Mouse (Mus musculus): ENCODE results near the gene Swi5. TPM values are rescaled to one million over a fixed set of nuclear protein-coding genes. Genes with fewer than 3 reads are reported as not detected.

The Swi5 gene
- polyA plus RNA-seq, 1 experiment from 2014 or later, result 377 TPM

DNA sequence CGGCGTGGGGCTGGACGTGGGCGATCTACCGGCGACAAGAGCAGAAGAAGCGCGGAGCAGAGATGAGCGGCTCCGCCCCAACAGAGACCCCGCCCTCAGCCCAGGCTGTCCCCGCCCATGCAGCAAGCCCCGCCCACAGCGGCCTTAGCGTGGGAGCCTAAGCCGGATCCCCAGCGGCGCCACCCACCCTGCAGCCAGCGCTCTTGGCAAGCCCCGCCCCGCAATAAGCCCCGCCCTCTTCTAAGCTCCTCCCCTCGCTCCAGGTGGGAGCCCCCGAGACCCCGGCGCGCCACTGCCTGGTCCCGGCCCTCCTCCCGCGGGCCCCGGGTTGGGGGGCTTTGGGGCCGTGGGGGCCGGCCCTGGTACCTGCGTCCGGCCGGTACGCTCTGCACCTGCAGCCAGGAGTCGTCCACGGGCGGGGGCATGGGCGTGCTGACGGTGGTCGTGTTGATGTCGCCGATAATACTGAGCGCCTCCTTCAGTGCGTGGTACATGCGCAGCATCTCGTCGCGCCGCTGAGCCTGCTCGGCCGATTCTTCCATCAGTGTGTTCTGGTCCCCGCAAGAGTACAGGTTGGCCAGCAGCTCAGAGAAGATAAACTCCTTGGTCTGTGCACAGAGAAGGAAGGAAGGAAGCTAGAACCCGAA, 24.6 kb upstream of the Swi5 start:
- Histone ChIP-seq H3K4me2 (ENCODE audit: low read depth, low read length) (peak overlapping the region; percentile 100), H3K9ac (ENCODE audit: low read depth, low read length) (peak overlapping the region; percentile 76), H3K4me3 (ENCODE audit: low read length) (peak overlapping the region; percentile 69), H3K9me3 (ENCODE audit: control insufficient read depth, low read length) (no peaks in the 10 kb centered on the region), H3K36me3 (ENCODE audit: control insufficient read depth, insufficient read depth, low read length) (peaks cover 3% of the 10 kb centered on the region; the same call in 1 of the 2 replicates), H3K27ac (ENCODE audit: low read length) (no peak overlapping the region), H3K27me3 (replicated peaks; ENCODE audit: control insufficient read depth, insufficient read depth, low read length) (no peaks in the 10 kb centered on the region), H3K4me1 (ENCODE audit: control insufficient read depth, insufficient read depth, low read length) (peaks cover 30% of the 10 kb centered on the region)
- ATAC-seq, result peak; percentile 79
- 4% methylated on average over 48 of the region's 56 CpGs for WGBS

DNA sequence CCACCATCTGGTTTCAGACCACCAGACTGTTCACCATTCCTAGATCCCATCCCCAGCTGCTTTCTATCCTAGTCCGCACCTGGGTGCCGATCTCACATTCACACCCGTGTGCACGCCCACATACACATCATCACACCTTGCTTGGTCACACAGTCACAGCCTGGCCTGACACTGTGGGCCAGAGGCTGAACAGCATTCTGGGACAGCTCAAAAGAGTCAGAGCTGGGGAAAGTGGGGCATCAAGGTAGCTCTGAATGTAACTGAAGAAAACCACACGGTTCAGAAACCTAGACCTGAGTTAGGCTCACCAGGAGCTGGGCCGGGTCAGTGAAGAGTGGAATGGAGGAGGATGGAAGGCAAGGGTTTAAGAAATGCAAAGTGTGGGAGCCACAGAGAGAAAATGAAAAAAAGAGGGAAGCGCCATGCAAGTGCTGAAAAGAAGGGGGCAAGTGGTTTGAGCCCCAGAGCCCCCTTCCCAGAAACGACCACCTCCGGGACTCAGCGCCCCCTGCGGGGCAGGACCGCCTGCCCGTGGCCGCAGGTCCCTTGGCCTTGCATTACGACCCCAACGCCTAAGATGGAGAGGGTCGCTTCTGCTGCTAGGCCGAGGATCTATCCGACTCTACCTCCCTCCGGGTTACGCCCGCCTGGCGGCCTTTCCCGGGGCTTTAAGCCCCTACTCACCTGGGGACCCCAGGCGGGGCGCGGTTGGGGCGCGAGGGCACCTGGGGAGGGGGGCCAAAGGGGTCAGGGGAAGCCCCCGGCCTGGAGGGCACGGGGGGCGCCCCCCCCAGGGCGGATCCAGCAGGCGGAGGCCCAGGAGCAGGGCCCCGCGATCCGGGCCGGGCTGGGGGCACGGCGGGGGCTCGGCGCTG, 23.8 kb upstream of the Swi5 start:
- peak overlapping the region; percentile 76 for H3K9ac ChIP-seq (ENCODE audit: low read depth, low read length)
- 10% methylated on average over 42 of the region's 42 CpGs for WGBS
- peak overlapping the region; percentile 100 for H3K4me2 ChIP-seq (ENCODE audit: low read depth, low read length)
- peaks cover 3% of the 10 kb centered on the region; the same call in 1 of the 2 replicates for H3K36me3 ChIP-seq (ENCODE audit: control insufficient read depth, insufficient read depth, low read length)
- H3K27ac ChIP-seq (ENCODE audit: low read length), result no peak overlapping the region
- H3K4me1 ChIP-seq (ENCODE audit: control insufficient read depth, insufficient read depth, low read length), result peaks cover 24% of the 10 kb centered on the region
- peak overlapping the region; percentile 69 for H3K4me3 ChIP-seq (ENCODE audit: low read length)
- no peaks in the 10 kb centered on the region for H3K27me3 ChIP-seq (replicated peaks; ENCODE audit: control insufficient read depth, insufficient read depth, low read length)
- H3K9me3 ChIP-seq (ENCODE audit: control insufficient read depth, low read length), result no peaks in the 10 kb centered on the region
- peak; percentile 12 for ATAC-seq

DNA sequence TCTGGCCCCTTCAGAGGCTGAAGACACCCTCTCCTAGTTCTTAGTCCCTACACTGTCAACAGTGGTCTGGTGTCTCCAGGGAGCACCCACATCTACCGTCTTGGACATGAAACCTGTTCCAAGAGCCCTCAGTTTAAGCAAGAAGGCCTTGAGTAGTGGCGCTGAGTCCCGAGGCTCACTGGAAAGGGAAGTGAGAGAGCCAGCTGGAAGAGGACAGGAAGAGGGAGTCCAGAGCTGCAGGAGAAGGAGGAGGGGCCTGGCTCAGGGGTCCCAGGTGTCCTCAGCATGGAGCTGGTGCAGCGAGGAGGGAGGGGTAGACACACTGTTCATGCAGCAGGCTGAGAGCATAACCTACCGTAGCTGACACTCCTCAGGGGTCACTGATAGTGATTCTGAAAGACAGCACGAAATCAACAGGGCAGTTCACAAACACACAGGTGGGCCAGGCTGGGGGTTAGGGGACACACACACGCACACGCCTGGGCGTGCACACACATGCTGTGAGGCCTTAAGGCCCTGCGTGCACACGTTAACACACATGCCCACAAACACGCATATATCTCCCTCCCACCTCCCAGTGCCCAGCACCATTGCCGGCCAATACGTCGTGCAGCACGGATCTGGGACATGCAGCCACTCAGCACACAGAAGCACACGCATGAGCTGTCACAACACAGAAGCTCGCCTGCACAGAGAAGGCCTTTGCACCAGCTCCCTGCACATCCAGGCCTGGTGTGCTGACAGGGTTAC, 22.4 kb upstream of the Swi5 start:
- ATAC-seq, result no peak
- H3K4me2 ChIP-seq (ENCODE audit: low read depth, low read length), result no peak overlapping the region
- no peaks in the 10 kb centered on the region for H3K9me3 ChIP-seq (ENCODE audit: control insufficient read depth, low read length)
- 87% methylated on average over 18 of the region's 18 CpGs for WGBS
- H3K4me1 ChIP-seq (ENCODE audit: control insufficient read depth, insufficient read depth, low read length), result peaks cover 16% of the 10 kb centered on the region
- no peak overlapping the region for H3K4me3 ChIP-seq (ENCODE audit: low read length)
- H3K9ac ChIP-seq (ENCODE audit: low read depth, low read length), result no peak overlapping the region
- peaks cover 6% of the 10 kb centered on the region for H3K36me3 ChIP-seq (ENCODE audit: control insufficient read depth, insufficient read depth, low read length)
- H3K27ac ChIP-seq (ENCODE audit: low read length), result no peak overlapping the region
- H3K27me3 ChIP-seq (replicated peaks; ENCODE audit: control insufficient read depth, insufficient read depth, low read length), result no peaks in the 10 kb centered on the region

DNA sequence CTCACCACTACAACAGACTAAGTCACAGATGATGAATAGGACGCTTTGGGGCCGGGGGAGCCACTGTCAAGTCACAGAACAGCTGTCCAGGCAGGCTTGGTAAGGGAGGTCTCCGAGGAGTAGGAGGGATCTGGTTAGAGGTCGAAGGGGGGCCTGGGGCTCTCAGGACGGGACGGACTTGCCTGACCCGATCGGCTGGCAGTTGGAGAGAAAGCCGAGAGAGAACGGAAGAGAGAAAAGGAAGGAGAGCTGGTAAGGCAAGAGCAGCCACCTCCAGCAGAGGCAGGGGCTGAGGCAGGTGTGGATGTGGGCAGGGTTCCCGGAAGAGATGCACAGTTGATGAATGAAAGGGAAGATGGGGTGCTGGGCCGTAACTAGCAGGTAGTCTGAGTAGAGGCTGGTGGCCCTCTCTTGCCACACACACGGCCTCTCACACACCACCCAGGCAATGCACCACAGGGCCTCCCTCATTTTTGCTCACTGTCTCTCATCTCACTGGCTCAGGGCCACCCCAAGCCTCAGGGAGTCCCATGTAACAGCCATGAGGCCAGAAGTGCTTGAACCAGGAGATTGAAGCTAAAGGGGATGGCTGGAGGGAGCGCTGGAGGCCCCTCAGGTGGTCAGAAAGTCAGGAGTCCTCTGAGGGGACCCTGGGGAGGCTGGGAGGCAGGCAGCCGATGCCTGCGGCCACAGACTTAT, 21.1 kb upstream of the Swi5 start:
- H3K27ac ChIP-seq (ENCODE audit: low read length), result no peak overlapping the region
- H3K9me3 ChIP-seq (ENCODE audit: control insufficient read depth, low read length), result no peaks in the 10 kb centered on the region
- no peak overlapping the region for H3K4me2 ChIP-seq (ENCODE audit: low read depth, low read length)
- H3K36me3 ChIP-seq (ENCODE audit: control insufficient read depth, insufficient read depth, low read length), result peaks cover 8% of the 10 kb centered on the region
- no peak overlapping the region for H3K9ac ChIP-seq (ENCODE audit: low read depth, low read length)
- H3K27me3 ChIP-seq (replicated peaks; ENCODE audit: control insufficient read depth, insufficient read depth, low read length), result no peaks in the 10 kb centered on the region
- H3K4me3 ChIP-seq (ENCODE audit: low read length), result no peak overlapping the region
- ATAC-seq, result no peak
- H3K4me1 ChIP-seq (ENCODE audit: control insufficient read depth, insufficient read depth, low read length), result peaks cover 16% of the 10 kb centered on the region
- 90% methylated on average over 16 of the region's 16 CpGs for WGBS

DNA sequence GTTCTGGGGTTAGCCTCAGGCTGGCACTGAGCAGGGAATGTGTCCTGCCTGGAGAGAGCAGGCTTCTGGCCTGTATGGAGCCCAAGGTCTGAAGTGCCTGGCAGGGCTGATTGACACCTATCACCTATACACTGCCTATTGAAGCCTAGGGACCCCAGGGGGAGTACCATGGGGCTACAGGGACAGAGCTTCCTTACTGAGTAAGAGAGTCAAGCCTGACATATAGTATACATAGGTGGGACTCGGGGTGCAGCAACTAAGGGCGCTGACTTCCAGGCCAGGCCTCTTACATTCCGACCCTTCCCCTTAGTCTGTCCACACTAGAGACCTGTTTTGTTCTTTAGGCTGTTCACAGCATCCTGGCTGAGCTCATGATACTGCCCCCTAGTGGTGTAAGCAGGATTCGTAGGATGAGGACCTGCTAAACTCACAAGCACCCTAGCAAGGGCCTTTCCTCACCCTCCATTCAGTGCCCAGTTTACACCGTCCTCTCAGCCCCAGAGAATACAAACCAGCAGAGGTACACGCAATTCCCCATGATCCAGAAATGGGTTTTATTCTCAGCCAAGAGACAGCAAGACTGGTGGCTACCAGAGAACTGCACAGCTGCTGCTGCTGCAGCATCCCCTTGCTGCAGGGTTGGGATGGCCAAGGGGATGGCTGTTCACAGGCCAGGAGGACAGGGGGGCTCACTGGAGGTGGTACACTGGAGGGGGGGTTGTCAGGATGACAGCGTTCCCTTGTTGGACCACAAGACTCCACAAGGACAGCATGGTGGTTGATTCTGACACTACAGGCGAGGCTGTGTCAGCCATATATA, 20.3 kb upstream of the Swi5 start:
- peaks cover 15% of the 10 kb centered on the region for H3K36me3 ChIP-seq (ENCODE audit: control insufficient read depth, insufficient read depth, low read length)
- H3K4me3 ChIP-seq (ENCODE audit: low read length), result no peak overlapping the region
- no peak overlapping the region for H3K4me2 ChIP-seq (ENCODE audit: low read depth, low read length)
- no peaks in the 10 kb centered on the region for H3K27me3 ChIP-seq (replicated peaks; ENCODE audit: control insufficient read depth, insufficient read depth, low read length)
- H3K27ac ChIP-seq (ENCODE audit: low read length), result no peak overlapping the region
- no peak overlapping the region for H3K9ac ChIP-seq (ENCODE audit: low read depth, low read length)
- H3K9me3 ChIP-seq (ENCODE audit: control insufficient read depth, low read length), result no peaks in the 10 kb centered on the region
- 52% methylated on average over 8 of the region's 8 CpGs for WGBS
- ATAC-seq, result no peak
- peaks cover 16% of the 10 kb centered on the region for H3K4me1 ChIP-seq (ENCODE audit: control insufficient read depth, insufficient read depth, low read length)

DNA sequence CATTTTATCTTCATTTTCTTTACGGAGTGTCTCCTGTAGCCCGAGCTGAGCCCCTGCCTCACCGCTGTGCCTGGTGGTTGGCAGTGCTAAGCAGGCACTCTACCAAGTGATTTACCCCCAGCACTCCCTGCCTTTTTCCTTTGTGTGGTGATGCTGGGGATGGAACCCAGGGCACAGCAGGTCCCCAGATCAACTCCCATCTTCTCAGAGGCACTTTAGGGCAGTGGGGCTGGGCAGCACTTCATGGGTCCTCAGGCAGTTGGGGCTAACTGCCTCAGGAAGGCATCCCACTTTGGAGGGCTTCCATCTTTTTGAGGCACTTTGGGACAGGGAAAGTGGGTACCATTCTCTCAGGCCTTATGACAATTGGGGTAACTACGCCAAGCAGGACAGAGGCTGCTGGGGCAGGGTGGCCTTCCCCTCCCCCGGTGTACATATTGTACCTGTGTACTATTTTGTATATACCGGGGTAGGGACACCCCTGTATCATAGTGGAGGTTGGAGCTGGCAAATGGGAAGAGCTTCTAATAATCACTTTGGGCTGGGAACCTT, 19.4 kb upstream of the Swi5 start:
- Histone ChIP-seq H3K4me3 (ENCODE audit: low read length) (no peak overlapping the region), H3K27me3 (replicated peaks; ENCODE audit: control insufficient read depth, insufficient read depth, low read length) (no peaks in the 10 kb centered on the region), H3K36me3 (ENCODE audit: control insufficient read depth, insufficient read depth, low read length) (peaks cover 19% of the 10 kb centered on the region), H3K4me2 (ENCODE audit: low read depth, low read length) (no peak overlapping the region), H3K9ac (ENCODE audit: low read depth, low read length) (no peak overlapping the region), H3K9me3 (ENCODE audit: control insufficient read depth, low read length) (no peaks in the 10 kb centered on the region), H3K27ac (ENCODE audit: low read length) (no peak overlapping the region), H3K4me1 (ENCODE audit: control insufficient read depth, insufficient read depth, low read length) (peaks cover 14% of the 10 kb centered on the region)
- 83% methylated on average over 6 of the region's 6 CpGs for WGBS
- ATAC-seq, result no peak

DNA sequence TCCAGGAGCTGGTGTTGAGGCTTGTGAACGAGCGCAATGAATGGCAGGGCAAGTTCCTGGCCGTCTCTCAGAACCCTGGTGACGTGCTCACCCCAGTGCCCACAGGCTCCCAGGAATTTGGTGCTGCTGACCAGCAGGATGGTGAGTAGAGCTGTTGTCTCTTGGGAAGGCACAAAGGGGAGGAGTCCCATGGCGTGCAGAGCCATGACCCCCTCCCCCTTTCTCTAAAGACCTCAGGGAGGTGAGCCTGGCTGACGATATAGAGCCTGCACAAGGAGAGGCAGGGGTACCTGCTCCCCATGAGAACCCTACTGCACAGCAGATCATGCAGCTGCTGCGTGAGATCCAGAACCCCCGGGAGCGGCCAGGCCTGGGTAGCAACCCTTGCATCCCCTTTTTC, 18.3 kb upstream of the Swi5 start:
- H3K27ac ChIP-seq (ENCODE audit: low read length), result no peak overlapping the region
- peaks cover 4% of the 10 kb centered on the region; the same call in 1 of the 2 replicates for H3K4me1 ChIP-seq (ENCODE audit: control insufficient read depth, insufficient read depth, low read length)
- H3K9ac ChIP-seq (ENCODE audit: low read depth, low read length), result no peak overlapping the region
- H3K4me2 ChIP-seq (ENCODE audit: low read depth, low read length), result no peak overlapping the region
- ATAC-seq, result no peak
- WGBS, result 80% methylated on average over 9 of the region's 9 CpGs
- no peak overlapping the region for H3K4me3 ChIP-seq (ENCODE audit: low read length)
- no peaks in the 10 kb centered on the region for H3K9me3 ChIP-seq (ENCODE audit: control insufficient read depth, low read length)
- H3K27me3 ChIP-seq (replicated peaks; ENCODE audit: control insufficient read depth, insufficient read depth, low read length), result no peaks in the 10 kb centered on the region
- H3K36me3 ChIP-seq (ENCODE audit: control insufficient read depth, insufficient read depth, low read length), result peaks cover 19% of the 10 kb centered on the region

DNA sequence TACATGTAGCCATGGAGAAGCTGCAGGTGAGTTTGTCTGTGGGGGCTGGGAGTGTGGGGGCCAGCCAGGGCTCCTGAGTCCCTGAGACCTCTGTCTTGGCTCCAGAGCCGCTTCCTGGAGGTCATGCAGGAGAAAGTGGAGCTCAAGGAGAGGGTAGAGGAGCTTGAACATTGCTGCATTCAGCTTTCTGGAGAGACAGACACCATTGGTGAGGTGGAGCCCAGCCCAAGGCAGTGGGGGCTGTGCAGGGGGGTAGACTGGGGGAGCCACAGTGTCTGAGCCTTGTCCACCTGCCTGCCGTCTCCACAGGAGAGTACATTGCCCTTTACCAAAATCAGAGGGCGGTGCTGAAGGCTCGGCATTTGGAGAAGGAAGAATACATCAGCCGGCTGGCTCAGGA, 17.8 kb upstream of the Swi5 start:
- 89% methylated on average over 5 of the region's 5 CpGs for WGBS
- Histone ChIP-seq H3K4me2 (ENCODE audit: low read depth, low read length) (no peak overlapping the region), H3K9ac (ENCODE audit: low read depth, low read length) (no peak overlapping the region), H3K27ac (ENCODE audit: low read length) (no peak overlapping the region), H3K27me3 (replicated peaks; ENCODE audit: control insufficient read depth, insufficient read depth, low read length) (no peaks in the 10 kb centered on the region), H3K4me1 (ENCODE audit: control insufficient read depth, insufficient read depth, low read length) (no peaks in the 10 kb centered on the region), H3K4me3 (ENCODE audit: low read length) (no peak overlapping the region), H3K9me3 (ENCODE audit: control insufficient read depth, low read length) (no peaks in the 10 kb centered on the region), H3K36me3 (ENCODE audit: control insufficient read depth, insufficient read depth, low read length) (peaks cover 19% of the 10 kb centered on the region)
- no peak for ATAC-seq

Measured in intestine, embryonic 16.5 days (tissue).